Mouse (Mus musculus) midbrain, embryonic 11.5 days (tissue): ENCODE measurements around the gene Tmem201. TPM values are rescaled to one million over a fixed set of nuclear protein-coding genes. Genes with fewer than 3 reads are reported as not detected.
A peak's percentile ranks its signal among the peaks of the same experiment; 100 is the strongest.
"Not testable (repeated sequence)": the region's sequence is repeated elsewhere in the genome, so short reads cannot be mapped to it uniquely, and the experiment has no call there.

ENCODE experiments used
- ATAC-seq: fragments of 200-750 bp; cut with Nextera tagmentation; 2 replicates; pipeline ENCODE4 v1.8.0; 2017; ENCODE audit warnings: moderate TSS enrichment, moderate library complexity; ENCODE audit not compliant: low FRiP score
- DNase-seq: peaks from one replicate; pipeline ENCODE4 v3.0.0; 2015; ENCODE audit warnings: low spot score; ENCODE audit errors: missing footprints
- H3K27ac ChIP-seq: fragments of 300-500 bp; sonication (generic); 2 replicates; pipeline ENCODE4 v1.5.1; 2014; ENCODE audit warnings: low read depth, low read length
- H3K27me3 ChIP-seq: fragments of 300-500 bp; sonication (generic); 2 replicates; pipeline ENCODE4 v1.6.1; 2014; ENCODE audit warnings: mild to moderate bottlenecking, low read length, moderate library complexity, mixed read lengths; ENCODE audit not compliant: control insufficient read depth, insufficient read depth
- H3K36me3 ChIP-seq: fragments of 300-500 bp; sonication (generic); 2 replicates; pipeline ENCODE4 v1.6.1; 2014; ENCODE audit warnings: mild to moderate bottlenecking, low read length, moderate library complexity, mixed read lengths; ENCODE audit not compliant: control insufficient read depth, insufficient read depth
- H3K4me1 ChIP-seq: fragments of 300-500 bp; sonication (generic); 2 replicates; pipeline ENCODE4 v1.6.1; 2014; ENCODE audit warnings: low read length; ENCODE audit not compliant: control insufficient read depth, insufficient read depth
- H3K4me2 ChIP-seq: fragments of 300-500 bp; sonication (generic); 2 replicates; pipeline ENCODE4 v1.6.1; 2014; ENCODE audit warnings: mild to moderate bottlenecking, moderate library complexity
- H3K4me3 ChIP-seq: fragments of 300-500 bp; sonication (generic); 2 replicates; pipeline ENCODE4 v1.5.1; 2014; ENCODE audit warnings: low read depth, low read length
- H3K9ac ChIP-seq: fragments of 300-500 bp; sonication (generic); 2 replicates; pipeline ENCODE4 v1.6.1; 2014; ENCODE audit warnings: low read length
- H3K9me3 ChIP-seq: fragments of 300-500 bp; sonication (generic); 2 replicates; pipeline ENCODE4 v1.6.1; 2016; ENCODE audit warnings: low read length; ENCODE audit not compliant: control insufficient read depth
- WGBS: fragments of 180-500 bp; shearing (Covaris S2); extraction: QIAGEN DNeasy Blood & Tissue Kit; methylation state at CpG from one replicate; pipeline ENCODE4 v1.1.7; 2014; 5-methylcytosine and 5-hydroxymethylcytosine counted together
- polyA plus RNA-seq: library from polyadenylated mRNA; unstranded; fragments of >200 nt; fragmentation: Nextera tagmentation; extraction: Ambion mirVana; gene quantifications from 2 replicates; pipeline ENCODE4 v1.2.1, GENCODE M21; 2014

The Tmem201 gene
- polyA plus RNA-seq, 1 experiment from 2014 or later: 18.4 TPM

- Histone ChIP-seq H3K4me2 (no peak overlapping the region), H3K4me1 (peaks cover 6% of the 10 kb centered on the region; the same call in 1 of the 2 replicates), H3K9ac (no peak overlapping the region), H3K27me3 (peaks cover 2% of the 10 kb centered on the region; the same call in 1 of the 2 replicates), H3K4me3 (no peak overlapping the region), H3K27ac (no peak overlapping the region), H3K9me3 (no peaks in the 10 kb centered on the region), H3K36me3 (no peaks in the 10 kb centered on the region)
- DNase-seq: no peak
- ATAC-seq: no peak
- 82% methylated on average over 7 of the region's 7 CpGs for WGBS
Observed at GRCm38 (mm10) chr4:149775330-149775729, 37.5 kb upstream of the Tmem201 start.

GRCm38 (mm10) chr4:149774094-149774470 lies 36.2 kb upstream of the Tmem201 start, which contains the start of gene Slc25a33:
Slc25a33 (minus strand) TSS chr4:149774277.
- Histone ChIP-seq H3K27me3 (peaks cover 2% of the 10 kb centered on the region; the same call in 1 of the 2 replicates), H3K9me3 (no peaks in the 10 kb centered on the region), H3K4me3 (peak within 1 kb of the TSS; percentile 69), H3K27ac (peak within 1 kb of the TSS; percentile 35; the same call in 1 of the 2 replicates), H3K9ac (peak within 1 kb of the TSS; percentile 86), H3K36me3 (no peaks in the 10 kb centered on the region), H3K4me2 (peak within 1 kb of the TSS; percentile 76), H3K4me1 (peaks cover 6% of the 10 kb centered on the region; the same call in 1 of the 2 replicates)
- ATAC-seq (peak; percentile 99), DNase-seq (peak; percentile 99)
- WGBS: under 1% methylated on average over 50 of the region's 51 CpGs

GRCm38 (mm10) chr4:149773408-149774093 lies 35.7 kb upstream of the Tmem201 start:
- peak overlapping the region; percentile 86 for H3K9ac ChIP-seq
- H3K27ac ChIP-seq: peak overlapping the region; percentile 35; the same call in 1 of the 2 replicates
- ATAC-seq: peak; percentile 79
- H3K9me3 ChIP-seq: no peaks in the 10 kb centered on the region
- WGBS: under 1% methylated on average over 64 of the region's 65 CpGs
- H3K4me1 ChIP-seq: peaks cover 6% of the 10 kb centered on the region; the same call in 1 of the 2 replicates
- DNase-seq: peak; percentile 97
- H3K4me2 ChIP-seq: peak overlapping the region; percentile 76
- H3K36me3 ChIP-seq: no peaks in the 10 kb centered on the region
- H3K4me3 ChIP-seq: peak overlapping the region; percentile 69
- H3K27me3 ChIP-seq: peaks cover 2% of the 10 kb centered on the region; the same call in 1 of the 2 replicates

- no peak overlapping the region for H3K4me3 ChIP-seq
- no peaks in the 10 kb centered on the region; the same call in 1 of the 2 replicates for H3K27me3 ChIP-seq
- 16% methylated on average over 2 of the region's 2 CpGs for WGBS
- no peak overlapping the region for H3K4me2 ChIP-seq
- H3K9ac ChIP-seq: no peak overlapping the region
- DNase-seq (no peak), ATAC-seq (no peak)
- H3K36me3 ChIP-seq: no peaks in the 10 kb centered on the region
- H3K9me3 ChIP-seq: no peaks in the 10 kb centered on the region
- peaks cover 6% of the 10 kb centered on the region; the same call in 1 of the 2 replicates for H3K4me1 ChIP-seq
- no peak overlapping the region for H3K27ac ChIP-seq
Observed at GRCm38 (mm10) chr4:149772394-149772793, 34.5 kb upstream of the Tmem201 start.

GRCm38 (mm10) chr4:149765201-149765600 lies 27.4 kb upstream of the Tmem201 start:
- WGBS: 95% methylated on average over 5 of the region's 5 CpGs
- no peak overlapping the region for H3K27ac ChIP-seq
- H3K4me2 ChIP-seq: no peak overlapping the region
- H3K36me3 ChIP-seq: no peaks in the 10 kb centered on the region
- no peak overlapping the region for H3K9ac ChIP-seq
- no peaks in the 10 kb centered on the region for H3K27me3 ChIP-seq
- H3K4me1 ChIP-seq: no peaks in the 10 kb centered on the region
- ATAC-seq (no peak), DNase-seq (no peak)
- H3K4me3 ChIP-seq: no peak overlapping the region
- H3K9me3 ChIP-seq: no peaks in the 10 kb centered on the region

GRCm38 (mm10) chr4:149763335-149763734 lies 25.5 kb upstream of the Tmem201 start:
- no peak overlapping the region for H3K4me3 ChIP-seq
- ATAC-seq (no peak), DNase-seq (no peak)
- no peaks in the 10 kb centered on the region for H3K36me3 ChIP-seq
- H3K4me2 ChIP-seq: no peak overlapping the region
- no peak overlapping the region for H3K9ac ChIP-seq
- no peaks in the 10 kb centered on the region for H3K27me3 ChIP-seq
- no peak overlapping the region for H3K27ac ChIP-seq
- WGBS: 89% methylated on average over 2 of the region's 2 CpGs
- H3K4me1 ChIP-seq: no peaks in the 10 kb centered on the region
- H3K9me3 ChIP-seq: no peaks in the 10 kb centered on the region

- DNase-seq (no peak), ATAC-seq (no peak)
- H3K9ac ChIP-seq: no peak overlapping the region
- H3K27me3 ChIP-seq: no peaks in the 10 kb centered on the region
- H3K27ac ChIP-seq: no peak overlapping the region
- no peak overlapping the region for H3K4me2 ChIP-seq
- no peaks in the 10 kb centered on the region for H3K36me3 ChIP-seq
- no peak overlapping the region for H3K4me3 ChIP-seq
- 78% methylated on average over 5 of the region's 5 CpGs for WGBS
- H3K9me3 ChIP-seq: no peaks in the 10 kb centered on the region
- H3K4me1 ChIP-seq: no peaks in the 10 kb centered on the region
Observed at GRCm38 (mm10) chr4:149759517-149759916, 21.7 kb upstream of the Tmem201 start.

- H3K36me3 ChIP-seq: no peaks in the 10 kb centered on the region
- H3K4me2 ChIP-seq: no peak overlapping the region
- 89% methylated on average over 6 of the region's 6 CpGs for WGBS
- H3K27ac ChIP-seq: no peak overlapping the region
- DNase-seq (peak; percentile 12), ATAC-seq (no peak)
- H3K27me3 ChIP-seq: no peaks in the 10 kb centered on the region
- no peaks in the 10 kb centered on the region for H3K4me1 ChIP-seq
- no peaks in the 10 kb centered on the region for H3K9me3 ChIP-seq
- no peak overlapping the region for H3K9ac ChIP-seq
- no peak overlapping the region for H3K4me3 ChIP-seq
Observed at GRCm38 (mm10) chr4:149758423-149758822, 20.6 kb upstream of the Tmem201 start.

- ATAC-seq, H3K27ac ChIP-seq, H3K4me2 ChIP-seq, H3K9me3 ChIP-seq, H3K4me3 ChIP-seq, H3K9ac ChIP-seq, H3K36me3 ChIP-seq, DNase-seq, H3K4me1 ChIP-seq, H3K27me3 ChIP-seq: not testable (repeated sequence)
- 86% methylated on average over 7 of the region's 7 CpGs for WGBS
Observed at GRCm38 (mm10) chr4:149756546-149756945, 18.7 kb upstream of the Tmem201 start.
